ENCODE assay signal across 25 mouse cellular contexts in genomic region chr4:41361059-41361458, GRCm38 (mm10).
"Had no signal": no experiment of that assay in that cellular context is flagged by ENCODE, and none has a peak within 500 bp of the region (broad histone marks: within the 10 kb centered on the region; RNA-seq: fewer than 3 reads in every experiment).

No protein-coding gene starts in this region.

- H3K4me1 ChIP-seq: hindbrain, embryonic 10.5 days; hindbrain, embryonic 12.5 days; intestine, embryonic 15.5 days; limb, embryonic 13.5 days; limb, embryonic 15.5 days had no signal

- DNase-seq: gastrocnemius, adult 2 months; gastrocnemius, postnatal 10 days; gastrocnemius, postnatal 25 days; heart, adult 11 months; heart, adult 2 months; heart, postnatal 10 days; heart, postnatal 4 days; kidney, adult 18-20 months; kidney, adult 8-10 months; kidney, postnatal 10 days; kidney, postnatal 25 days; kidney, postnatal 4 days; left cerebral cortex, postnatal 4 days had no signal

- H3K9me3 ChIP-seq: hindbrain, embryonic 10.5 days; hindbrain, embryonic 12.5 days; intestine, embryonic 15.5 days; limb, embryonic 13.5 days; limb, embryonic 15.5 days had no signal

- H3K4me3 ChIP-seq: gastrocnemius, adult 2 months; heart, adult 2 months; hindbrain, embryonic 10.5 days; hindbrain, embryonic 12.5 days; intestine, embryonic 15.5 days; layer of hippocampus, adult 2 months; left cerebral cortex, adult 2 months; limb, embryonic 13.5 days; limb, embryonic 15.5 days had no signal

- H3K27ac ChIP-seq: gastrocnemius, adult 2 months; heart, adult 2 months; hindbrain, embryonic 10.5 days; hindbrain, embryonic 12.5 days; hindbrain, embryonic 14.5 days; intestine, embryonic 15.5 days; layer of hippocampus, adult 2 months; left cerebral cortex, adult 2 months; limb, embryonic 13.5 days; limb, embryonic 15.5 days had no signal

- H3K36me3 ChIP-seq: hindbrain, embryonic 12.5 days; intestine, embryonic 15.5 days had no signal

- H3K9ac ChIP-seq: hindbrain, embryonic 12.5 days; hindbrain, embryonic 14.5 days; intestine, embryonic 15.5 days; limb, embryonic 13.5 days; limb, embryonic 15.5 days had no signal

- ATAC-seq: hindbrain, embryonic 16.5 days; inflammation-experienced regulatory T-cells, adult 6 months; intestine, embryonic 15.5 days; intestine, postnatal 0 days had no signal

- H3K27me3 ChIP-seq: hindbrain, embryonic 12.5 days; intestine, embryonic 15.5 days; limb, embryonic 13.5 days; limb, embryonic 15.5 days had no signal

- H3K4me2 ChIP-seq: heart, embryonic 11.5 days; hindbrain, embryonic 12.5 days; hindbrain, embryonic 14.5 days; intestine, embryonic 15.5 days; limb, embryonic 13.5 days; limb, embryonic 15.5 days had no signal
